Mouse (Mus musculus) limb, embryonic 12.5 days (tissue): ENCODE measurements around the gene Ifnar2. TPM values are rescaled to one million over a fixed set of nuclear protein-coding genes. Genes with fewer than 3 reads are reported as not detected.
A peak's percentile ranks its signal among the peaks of the same experiment; 100 is the strongest.

Source experiments
- ATAC-seq: fragments of 200-750 bp; cut with Nextera tagmentation; 2 replicates; pipeline ENCODE4 v1.8.0; 2017; ENCODE audit warnings: low read depth, moderate TSS enrichment; ENCODE audit not compliant: insufficient number of reproducible peaks, insufficient read depth, low FRiP score, low TSS enrichment
- H3K27ac ChIP-seq: fragments of 300-500 bp; sonication (generic); 2 replicates; pipeline ENCODE4 v1.5.1; 2016; ENCODE audit warnings: mild to moderate bottlenecking, moderate library complexity
- H3K27me3 ChIP-seq: fragments of 300-500 bp; sonication (generic); 2 replicates; pipeline ENCODE4 v1.6.1; 2016; ENCODE audit warnings: mild to moderate bottlenecking, moderate library complexity
- H3K36me3 ChIP-seq: fragments of 300-500 bp; sonication (generic); 2 replicates; pipeline ENCODE4 v1.6.1; 2016; ENCODE audit warnings: mild to moderate bottlenecking, moderate library complexity
- H3K4me1 ChIP-seq: fragments of 300-500 bp; sonication (generic); replicated peaks from 2 replicates; pipeline ENCODE4 v1.6.1; 2016
- H3K4me2 ChIP-seq: fragments of 300-500 bp; sonication (generic); 2 replicates; pipeline ENCODE4 v1.6.1; 2016; ENCODE audit warnings: mild to moderate bottlenecking, moderate library complexity
- H3K4me3 ChIP-seq: fragments of 300-500 bp; sonication (generic); replicated peaks from 2 replicates; pipeline ENCODE4 v1.5.1; 2016; ENCODE audit warnings: mild to moderate bottlenecking
- H3K9ac ChIP-seq: fragments of 300-500 bp; sonication (generic); replicated peaks from 2 replicates; pipeline ENCODE4 v1.6.1; 2016; ENCODE audit warnings: mild to moderate bottlenecking, moderate library complexity
- H3K9me3 ChIP-seq: fragments of 300-500 bp; sonication (generic); 2 replicates; pipeline ENCODE4 v1.6.1; 2016; ENCODE audit warnings: mild to moderate bottlenecking, moderate library complexity
- WGBS: fragments of 180-500 bp; shearing (Covaris S2); methylation state at CpG from one replicate; pipeline ENCODE4 v1.1.7; 2016; 5-methylcytosine and 5-hydroxymethylcytosine counted together
- polyA plus RNA-seq: library from polyadenylated mRNA; unstranded; fragments of >200 nt; fragmentation: Nextera tagmentation; extraction: Ambion mirVana; gene quantifications from 2 replicates; pipeline ENCODE4 v1.2.1, GENCODE M21; 2016

Gene Ifnar2
- polyA plus RNA-seq, 1 experiment from 2014 or later: 41.0 TPM

DNA sequence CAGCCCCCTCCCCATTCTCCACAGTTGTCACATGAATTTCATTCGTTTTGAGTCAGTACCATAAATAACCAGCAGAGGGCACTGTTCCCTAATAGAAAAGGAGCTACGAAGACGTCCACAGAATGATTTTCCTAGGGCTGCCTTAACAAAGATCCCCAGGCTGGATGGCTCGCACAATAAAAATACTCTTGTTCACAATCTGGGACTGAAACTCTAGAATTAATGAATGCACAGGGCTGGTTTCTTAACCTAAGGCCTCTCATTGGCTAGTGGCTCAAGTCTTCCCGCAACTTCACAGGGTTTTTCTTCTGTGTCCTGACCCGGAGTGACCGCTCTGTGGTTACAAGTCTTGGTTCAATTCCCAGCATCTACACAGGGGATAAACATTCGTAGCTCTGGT is 14.0 kb upstream of the Ifnar2 start:
- Histone ChIP-seq H3K4me1 (no peaks in the 10 kb centered on the region), H3K4me3 (no peak overlapping the region), H3K27ac (no peak overlapping the region), H3K36me3 (no peaks in the 10 kb centered on the region), H3K9me3 (no peaks in the 10 kb centered on the region), H3K4me2 (no peak overlapping the region), H3K9ac (no peak overlapping the region), H3K27me3 (peaks cover 13% of the 10 kb centered on the region)
- 39% methylated on average over 8 of the region's 8 CpGs for WGBS
- ATAC-seq: no peak

- Histone ChIP-seq H3K4me3 (no peak overlapping the region), H3K9me3 (no peaks in the 10 kb centered on the region), H3K4me1 (no peaks in the 10 kb centered on the region), H3K36me3 (no peaks in the 10 kb centered on the region), H3K9ac (no peak overlapping the region), H3K27me3 (peaks cover 11% of the 10 kb centered on the region), H3K4me2 (no peak overlapping the region), H3K27ac (no peak overlapping the region)
- no peak for ATAC-seq
- WGBS: 82% methylated on average over 13 of the region's 13 CpGs
Observed at GRCm38 (mm10) chr16:91359531-91359930, 13.1 kb upstream of the Ifnar2 start.

DNA sequence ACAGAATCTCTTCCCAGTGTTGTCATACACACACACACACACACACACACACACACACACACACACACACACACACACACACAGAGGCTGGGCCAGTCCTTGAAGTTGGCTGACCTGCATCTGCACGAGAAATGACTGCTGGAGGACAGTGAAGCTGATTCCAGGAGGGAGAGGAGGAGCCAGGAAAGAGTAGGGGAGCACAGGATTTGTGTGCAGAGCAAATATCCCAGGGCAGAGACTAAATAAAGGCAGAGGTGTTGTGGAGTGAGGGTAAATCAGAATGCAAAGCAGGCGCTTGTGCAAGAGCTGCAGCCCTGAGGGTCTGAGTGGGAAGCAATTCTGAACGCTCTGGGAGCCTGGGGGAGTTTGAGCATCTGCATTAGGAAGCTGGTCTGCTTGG is 12.4 kb upstream of the Ifnar2 start:
- H3K4me1 ChIP-seq: no peaks in the 10 kb centered on the region
- no peaks in the 10 kb centered on the region for H3K9me3 ChIP-seq
- H3K27me3 ChIP-seq: peaks cover 5% of the 10 kb centered on the region
- 61% methylated on average over 3 of the region's 3 CpGs for WGBS
- no peak overlapping the region for H3K4me3 ChIP-seq
- H3K4me2 ChIP-seq: no peak overlapping the region
- H3K36me3 ChIP-seq: no peaks in the 10 kb centered on the region
- ATAC-seq: no peak
- no peak overlapping the region for H3K9ac ChIP-seq
- no peak overlapping the region for H3K27ac ChIP-seq

GRCm38 (mm10) chr16:91362006-91362405 is 10.6 kb upstream of the Ifnar2 start:
- no peaks in the 10 kb centered on the region for H3K36me3 ChIP-seq
- H3K9ac ChIP-seq: no peak overlapping the region
- no peaks in the 10 kb centered on the region for H3K27me3 ChIP-seq
- no peaks in the 10 kb centered on the region for H3K4me1 ChIP-seq
- H3K4me3 ChIP-seq: no peak overlapping the region
- WGBS: 38% methylated on average over 2 of the region's 2 CpGs
- no peak for ATAC-seq
- no peak overlapping the region for H3K27ac ChIP-seq
- no peak overlapping the region for H3K4me2 ChIP-seq
- H3K9me3 ChIP-seq: no peaks in the 10 kb centered on the region

GRCm38 (mm10) chr16:91362616-91363272 is 9.8 kb upstream of the Ifnar2 start:
- Histone ChIP-seq H3K36me3 (no peaks in the 10 kb centered on the region), H3K9ac (no peak overlapping the region), H3K9me3 (no peaks in the 10 kb centered on the region), H3K27ac (no peak overlapping the region), H3K27me3 (no peaks in the 10 kb centered on the region), H3K4me3 (no peak overlapping the region), H3K4me1 (no peaks in the 10 kb centered on the region), H3K4me2 (no peak overlapping the region)
- no peak for ATAC-seq
- WGBS: 71% methylated on average over 12 of the region's 12 CpGs

DNA sequence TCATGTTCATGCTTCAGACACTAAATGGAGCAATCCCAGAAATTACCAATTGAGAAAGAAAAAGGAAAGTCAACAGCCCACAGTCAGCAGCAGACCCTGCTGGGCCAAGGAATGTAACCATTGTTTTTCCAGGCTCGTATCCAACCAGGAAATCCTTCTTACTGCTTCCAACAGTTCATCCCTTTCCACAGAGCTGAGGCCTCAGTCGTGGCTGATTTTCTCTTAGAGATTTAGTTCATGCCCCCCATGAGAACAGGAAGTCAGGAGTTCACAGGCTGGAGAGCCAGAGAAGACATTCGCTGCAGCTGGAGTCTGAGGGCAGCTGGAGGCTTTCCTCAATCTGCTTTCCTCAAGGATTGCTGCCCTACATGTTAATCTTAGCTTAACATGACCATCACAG is 9.1 kb upstream of the Ifnar2 start:
- Histone ChIP-seq H3K9ac (no peak overlapping the region), H3K4me1 (no peaks in the 10 kb centered on the region), H3K27ac (no peak overlapping the region), H3K4me2 (no peak overlapping the region), H3K9me3 (no peaks in the 10 kb centered on the region), H3K4me3 (no peak overlapping the region), H3K36me3 (no peaks in the 10 kb centered on the region), H3K27me3 (no peaks in the 10 kb centered on the region)
- no peak for ATAC-seq
- WGBS: 49% methylated on average over 3 of the region's 3 CpGs

- Histone ChIP-seq H3K36me3 (no peaks in the 10 kb centered on the region), H3K4me3 (no peak overlapping the region), H3K9ac (no peak overlapping the region), H3K27ac (no peak overlapping the region), H3K27me3 (no peaks in the 10 kb centered on the region), H3K9me3 (no peaks in the 10 kb centered on the region), H3K4me1 (no peaks in the 10 kb centered on the region), H3K4me2 (no peak overlapping the region)
- no peak for ATAC-seq
Observed at GRCm38 (mm10) chr16:91366567-91366966, 6.0 kb upstream of the Ifnar2 start.

DNA sequence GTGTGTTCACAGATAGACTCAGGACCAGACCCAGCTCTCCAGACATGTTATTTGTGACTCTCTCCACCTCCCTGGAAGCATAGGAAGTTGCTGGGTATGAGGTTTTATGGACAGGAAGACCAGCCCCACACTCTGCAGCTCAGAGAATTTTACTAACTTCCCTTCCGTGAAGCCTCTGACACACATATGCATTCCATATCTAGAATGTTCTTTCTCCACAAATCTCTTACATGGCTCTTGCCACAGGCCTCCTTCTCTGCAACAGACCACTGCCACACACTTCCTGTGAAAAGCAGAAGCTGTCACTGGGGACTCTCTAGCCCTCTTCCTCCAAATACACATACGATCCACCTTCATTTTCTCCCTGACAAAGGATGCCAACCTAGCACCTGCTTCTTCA is 5.5 kb upstream of the Ifnar2 start:
- Histone ChIP-seq H3K9me3 (no peaks in the 10 kb centered on the region), H3K27ac (no peak overlapping the region), H3K9ac (no peak overlapping the region), H3K4me1 (no peaks in the 10 kb centered on the region), H3K36me3 (no peaks in the 10 kb centered on the region), H3K4me2 (no peak overlapping the region), H3K27me3 (no peaks in the 10 kb centered on the region), H3K4me3 (no peak overlapping the region)
- 88% methylated on average over 2 of the region's 2 CpGs for WGBS
- ATAC-seq: no peak

DNA sequence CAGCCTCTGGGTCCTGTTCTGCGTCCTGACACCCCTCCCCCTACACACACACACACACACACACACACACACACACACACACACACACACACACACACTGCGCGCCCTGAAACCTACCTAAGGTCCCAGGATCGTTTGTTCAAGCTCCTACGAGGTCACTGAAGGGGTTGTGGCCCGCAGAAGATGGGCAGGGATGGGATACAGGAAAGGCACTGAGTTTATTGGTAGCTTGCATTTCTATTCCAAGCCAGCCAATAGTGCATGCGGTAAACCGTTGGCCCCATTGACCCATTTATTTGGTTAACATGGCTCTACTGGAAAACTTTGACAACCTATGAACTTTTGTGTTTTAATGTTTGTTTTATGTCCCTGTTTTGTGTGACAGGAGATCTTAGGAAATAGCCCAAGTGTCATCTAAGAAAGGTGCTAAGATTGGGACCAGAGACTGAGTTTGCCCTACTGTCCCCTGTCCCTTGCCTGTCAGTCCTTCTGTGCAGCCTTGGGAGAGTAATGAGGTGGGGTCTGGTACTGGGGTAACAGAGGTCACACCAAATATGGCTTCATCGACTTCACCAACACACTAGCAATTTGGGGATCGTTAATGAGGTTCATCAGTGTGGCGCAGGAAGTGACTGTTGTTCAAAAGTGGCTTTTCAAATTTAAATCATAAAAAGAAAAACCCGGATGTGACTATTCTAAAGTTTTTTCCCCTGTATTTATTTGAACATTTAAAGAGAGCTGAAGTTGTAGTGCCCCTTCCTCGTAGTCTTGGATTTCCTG is 1.1 kb downstream of the Ifnar2 start:
- H3K27ac ChIP-seq: peak overlapping the region; percentile 94
- H3K4me3 ChIP-seq: peak overlapping the region; percentile 86
- peaks cover 11% of the 10 kb centered on the region; the same call in 1 of the 2 replicates for H3K36me3 ChIP-seq
- no peaks in the 10 kb centered on the region for H3K27me3 ChIP-seq
- peaks cover 12% of the 10 kb centered on the region for H3K4me1 ChIP-seq
- 42% methylated on average over 12 of the region's 13 CpGs for WGBS
- peak overlapping the region; percentile 92 for H3K9ac ChIP-seq
- H3K9me3 ChIP-seq: no peaks in the 10 kb centered on the region
- 0 out of 2 replicates have a peak, but pooled peaks have one; percentile 15 for ATAC-seq
- H3K4me2 ChIP-seq: peak overlapping the region; percentile 76

GRCm38 (mm10) chr16:91374253-91374634 is 1.7 kb downstream of the Ifnar2 start:
- H3K4me1 ChIP-seq: peaks cover 18% of the 10 kb centered on the region
- H3K9ac ChIP-seq: no peak overlapping the region
- no peaks in the 10 kb centered on the region for H3K9me3 ChIP-seq
- WGBS: 90% methylated on average over 3 of the region's 3 CpGs
- peaks cover 11% of the 10 kb centered on the region; the same call in 1 of the 2 replicates for H3K36me3 ChIP-seq
- peak overlapping the region; percentile 86; the same call in 1 of the 2 replicates for H3K4me3 ChIP-seq
- no peak for ATAC-seq
- H3K27ac ChIP-seq: no peak overlapping the region
- H3K27me3 ChIP-seq: no peaks in the 10 kb centered on the region
- peak overlapping the region; percentile 76 for H3K4me2 ChIP-seq

DNA sequence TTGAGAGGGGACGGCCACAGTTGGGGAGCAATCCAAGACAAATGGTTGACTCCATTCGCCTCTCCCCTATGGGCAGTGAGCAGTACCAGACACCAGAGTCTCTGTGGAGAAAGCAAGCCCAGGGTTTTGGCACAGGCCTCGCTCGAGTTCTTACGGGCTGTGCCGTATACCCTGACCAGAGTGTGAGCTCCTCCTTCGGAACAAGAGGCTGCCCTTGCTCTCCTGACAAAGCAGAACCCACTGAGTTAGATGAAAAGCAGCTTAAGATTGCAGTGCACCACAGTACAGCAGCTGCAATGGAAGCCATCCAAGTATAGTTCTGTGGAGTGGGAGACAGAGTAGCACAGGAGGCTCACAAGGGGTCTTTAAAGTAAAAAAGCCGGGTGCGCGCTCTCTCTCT is 4.1 kb downstream of the Ifnar2 start:
- H3K4me2 ChIP-seq: no peak overlapping the region
- no peak overlapping the region for H3K27ac ChIP-seq
- peaks cover 20% of the 10 kb centered on the region for H3K4me1 ChIP-seq
- H3K9ac ChIP-seq: no peak overlapping the region
- WGBS: 92% methylated on average over 10 of the region's 10 CpGs
- no peaks in the 10 kb centered on the region for H3K9me3 ChIP-seq
- H3K36me3 ChIP-seq: peaks cover 12% of the 10 kb centered on the region; the same call in 1 of the 2 replicates
- ATAC-seq: no peak
- no peaks in the 10 kb centered on the region for H3K27me3 ChIP-seq
- no peak overlapping the region for H3K4me3 ChIP-seq
